Mouse (Mus musculus) megakaryocyte-erythroid progenitor cell, adult 5-6 weeks (primary cell): ENCODE results near the gene Cers3. TPM values are rescaled to one million over a fixed set of nuclear protein-coding genes. Genes with fewer than 3 reads are reported as not detected.
A peak's percentile ranks its signal among the peaks of the same experiment; 100 is the strongest.

Experiments used
- ATAC-seq: replicated peaks from 2 replicates; pipeline ENCODE4 v1.8.0; 2016; ENCODE audit warnings: mild to moderate bottlenecking, inconsistent platforms; ENCODE audit not compliant: severe bottlenecking, poor library complexity, low FRiP score, low TSS enrichment
- total RNA-seq, 2 experiments: library from RNA; stranded (forward) in 1 of 2; stranded (reverse) in 1 of 2; fragments of 200-1000, 215-1000 nt in 1 of 2; fragments of >200 nt in 1 of 2; fragmentation: Nextera tagmentation in 1 of 2; gene quantifications; 2 replicates each; pipeline ENCODE4 v1.2.3; 2014 to 2017

Gene Cers3
- total RNA-seq, 2 experiments from 2014 or later, result 0.52 TPM; not detected in 1

GRCm38 (mm10) chr7:66820034-66820433, 76.7 kb downstream of the Cers3 start:
- ATAC-seq, result peak; percentile 82

- no peak for ATAC-seq
These were observed 87.5 kb downstream of the Cers3 start for GRCm38 (mm10) chr7:66830803-66831202.

GRCm38 (mm10) chr7:66831295-66831694, 88.0 kb downstream of the Cers3 start:
- no peak for ATAC-seq

GRCm38 (mm10) chr7:66839463-66840007, 96.2 kb downstream of the Cers3 start, which contains the start of gene Adamts17:
Gene Adamts17 (plus strand): TSS chr7:66839735.
- peak; percentile 98 for ATAC-seq

- ATAC-seq, result peak; percentile 7; the same call in 1 of the 2 replicates
These were observed 96.9 kb downstream of the Cers3 start for GRCm38 (mm10) chr7:66840008-66840719.

GRCm38 (mm10) chr7:66841165-66841564, 97.9 kb downstream of the Cers3 start:
- no peak for ATAC-seq

GRCm38 (mm10) chr7:66842021-66842420, 98.7 kb downstream of the Cers3 start:
- no peak for ATAC-seq

- no peak for ATAC-seq
These were observed 100.5 kb downstream of the Cers3 start for GRCm38 (mm10) chr7:66843846-66844245.

GRCm38 (mm10) chr7:66846582-66846981, 103.3 kb downstream of the Cers3 start:
- no peak for ATAC-seq

GRCm38 (mm10) chr7:66847299-66847698, 104.0 kb downstream of the Cers3 start:
- ATAC-seq, result no peak

- ATAC-seq, result peak; percentile 49; the same call in 1 of the 2 replicates
These were observed 106.0 kb downstream of the Cers3 start for GRCm38 (mm10) chr7:66849316-66849715.

- ATAC-seq, result no peak
These were observed 108.9 kb downstream of the Cers3 start for GRCm38 (mm10) chr7:66852164-66852563.

- ATAC-seq, result no peak
These were observed 114.3 kb downstream of the Cers3 start for GRCm38 (mm10) chr7:66857610-66858009.

- no peak for ATAC-seq
These were observed 115.2 kb downstream of the Cers3 start for GRCm38 (mm10) chr7:66858247-66859075.

GRCm38 (mm10) chr7:66859220-66859619, 115.9 kb downstream of the Cers3 start:
- ATAC-seq, result no peak

- ATAC-seq, result peak; percentile 41; the same call in 1 of the 2 replicates
These were observed 123.8 kb downstream of the Cers3 start for GRCm38 (mm10) chr7:66866944-66867718.

- no peak for ATAC-seq
These were observed 124.6 kb downstream of the Cers3 start for GRCm38 (mm10) chr7:66867719-66868501.

- ATAC-seq, result no peak
These were observed 128.2 kb downstream of the Cers3 start for GRCm38 (mm10) chr7:66871520-66871919.
